Mouse (Mus musculus): ENCODE results near the gene Ppp2r5d. TPM values are rescaled to one million over a fixed set of nuclear protein-coding genes. Genes with fewer than 3 reads are reported as not detected.

Gene Ppp2r5d
- total RNA-seq, 1 experiment from 2014 or later, result 34.6 TPM

GRCm38 (mm10) chr17:46651292-46651691 lies 53.6 kb downstream of the Ppp2r5d start:
- ATAC-seq (replicated peaks; ENCODE audit: insufficient number of reproducible peaks, low FRiP score, low TSS enrichment, poor library complexity, severe bottlenecking), result no peak

DNA sequence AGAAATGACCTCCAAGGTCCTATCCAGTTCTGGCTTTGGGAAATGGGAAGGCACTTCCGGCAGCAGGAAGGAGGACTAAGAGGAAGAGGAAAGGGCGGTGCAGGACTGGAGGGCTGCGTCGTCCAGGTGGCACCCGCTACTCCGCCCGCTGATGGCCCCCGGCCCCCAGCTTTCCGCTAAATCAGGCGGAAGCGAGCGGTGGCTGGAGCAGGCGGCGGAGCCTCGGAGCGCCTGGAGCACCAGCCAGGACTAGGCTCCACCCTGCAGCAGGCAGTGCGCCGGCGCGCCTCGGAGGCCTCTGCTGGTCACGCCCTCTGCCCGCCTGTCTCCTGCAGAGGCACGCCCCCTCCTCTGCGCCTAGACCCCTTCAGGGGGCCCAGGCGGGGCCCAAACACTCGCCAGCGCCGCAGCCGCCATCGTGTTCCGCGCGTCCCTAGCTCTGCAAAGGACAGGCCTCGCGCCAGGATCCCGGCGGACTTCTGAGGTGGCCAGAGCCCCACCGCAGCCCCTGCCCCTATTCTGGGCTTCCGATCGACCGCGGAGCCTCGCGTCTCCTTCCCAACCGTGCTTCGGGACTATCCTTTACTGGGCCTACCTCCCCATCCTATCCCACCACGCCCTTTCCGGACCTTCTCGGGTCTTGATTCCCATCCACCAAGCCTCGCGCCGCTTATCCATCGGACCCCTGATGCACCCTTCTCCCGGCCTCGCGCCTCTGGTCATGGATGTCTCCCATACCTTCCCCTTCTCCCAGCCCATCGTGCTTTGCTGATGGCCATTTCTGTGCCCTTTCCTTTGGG lies 54.5 kb downstream of the Ppp2r5d start, which contains the start of gene Cul7:
Cul7 (plus strand) TSS at position 106 of the 800 bp plus-strand sequence.
- ATAC-seq (replicated peaks; ENCODE audit: insufficient number of reproducible peaks, low FRiP score, low TSS enrichment, poor library complexity, severe bottlenecking), result peak; percentile 31; the same call in 1 of the 2 replicates

GRCm38 (mm10) chr17:46649811-46650210 lies 55.1 kb downstream of the Ppp2r5d start:
- ATAC-seq (replicated peaks; ENCODE audit: insufficient number of reproducible peaks, low FRiP score, low TSS enrichment, poor library complexity, severe bottlenecking), result no peak

DNA sequence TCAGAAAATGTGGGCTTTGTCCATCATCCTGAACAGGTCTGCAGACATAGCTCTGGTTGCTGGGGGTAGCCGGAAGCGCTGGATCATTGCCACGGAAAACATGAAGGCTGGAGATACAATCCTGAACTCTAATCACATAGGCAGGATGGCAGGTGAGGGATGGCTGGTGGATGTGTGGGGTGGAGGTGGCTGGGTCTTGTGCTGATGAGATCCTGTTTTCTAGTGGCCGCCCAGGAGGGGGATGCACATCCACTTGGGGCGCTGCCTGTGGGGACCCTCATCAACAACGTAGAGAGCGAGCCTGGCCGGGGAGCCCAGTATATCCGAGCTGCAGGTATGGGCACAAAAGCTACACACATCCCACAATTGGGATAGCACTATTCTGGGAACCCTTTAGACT lies 56.5 kb downstream of the Ppp2r5d start:
- ATAC-seq (replicated peaks; ENCODE audit: insufficient number of reproducible peaks, low FRiP score, low TSS enrichment, poor library complexity, severe bottlenecking), result no peak

GRCm38 (mm10) chr17:46647279-46647678 lies 57.6 kb downstream of the Ppp2r5d start:
- ATAC-seq (replicated peaks; ENCODE audit: insufficient number of reproducible peaks, low FRiP score, low TSS enrichment, poor library complexity, severe bottlenecking), result no peak

- ATAC-seq (replicated peaks; ENCODE audit: insufficient number of reproducible peaks, low FRiP score, low TSS enrichment, poor library complexity, severe bottlenecking), result no peak
Observed at GRCm38 (mm10) chr17:46646322-46646662, 58.6 kb downstream of the Ppp2r5d start.

GRCm38 (mm10) chr17:46645561-46646321 lies 59.2 kb downstream of the Ppp2r5d start, which contains the start of the genes Klc4 and Mrpl2:
Gene Klc4 (minus strand): TSS chr17:46646022.
Gene Mrpl2 (plus strand): TSS chr17:46646229.
- peak; percentile 88 for ATAC-seq (replicated peaks; ENCODE audit: insufficient number of reproducible peaks, low FRiP score, low TSS enrichment, poor library complexity, severe bottlenecking)

DNA sequence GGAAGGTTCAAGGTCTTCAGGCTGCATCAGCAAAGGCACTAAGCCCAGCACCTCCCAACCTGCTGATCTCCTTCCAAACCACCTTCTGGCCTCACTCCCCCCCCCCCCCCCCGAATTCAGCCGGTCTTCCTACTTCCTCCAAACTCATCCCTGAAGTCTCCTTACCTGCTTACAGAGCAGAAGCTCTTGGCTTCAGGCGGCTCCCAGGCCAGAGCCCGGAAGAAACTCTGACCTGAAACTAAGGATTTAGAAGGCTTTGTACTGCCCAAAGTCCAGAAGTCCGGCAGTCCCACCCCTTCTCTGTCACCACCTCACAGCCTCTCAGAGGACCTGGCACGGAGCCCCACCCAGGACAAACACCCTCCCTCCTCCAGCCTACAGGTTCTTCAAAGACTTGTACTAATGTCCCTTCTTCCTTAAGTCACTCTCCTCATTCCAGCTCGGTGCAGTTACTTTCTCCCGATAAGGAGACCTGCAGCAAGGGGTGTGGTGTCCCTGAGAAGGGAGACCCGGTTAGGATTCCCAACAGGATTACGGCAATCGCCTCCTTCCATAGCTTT lies 59.9 kb downstream of the Ppp2r5d start:
- ATAC-seq (replicated peaks; ENCODE audit: insufficient number of reproducible peaks, low FRiP score, low TSS enrichment, poor library complexity, severe bottlenecking), result no peak

- ATAC-seq (replicated peaks; ENCODE audit: insufficient number of reproducible peaks, low FRiP score, low TSS enrichment, poor library complexity, severe bottlenecking), result no peak
Observed at GRCm38 (mm10) chr17:46644152-46644805, 60.6 kb downstream of the Ppp2r5d start.

- ATAC-seq (replicated peaks; ENCODE audit: insufficient number of reproducible peaks, low FRiP score, low TSS enrichment, poor library complexity, severe bottlenecking), result no peak
Observed at GRCm38 (mm10) chr17:46642060-46642459, 62.9 kb downstream of the Ppp2r5d start.

DNA sequence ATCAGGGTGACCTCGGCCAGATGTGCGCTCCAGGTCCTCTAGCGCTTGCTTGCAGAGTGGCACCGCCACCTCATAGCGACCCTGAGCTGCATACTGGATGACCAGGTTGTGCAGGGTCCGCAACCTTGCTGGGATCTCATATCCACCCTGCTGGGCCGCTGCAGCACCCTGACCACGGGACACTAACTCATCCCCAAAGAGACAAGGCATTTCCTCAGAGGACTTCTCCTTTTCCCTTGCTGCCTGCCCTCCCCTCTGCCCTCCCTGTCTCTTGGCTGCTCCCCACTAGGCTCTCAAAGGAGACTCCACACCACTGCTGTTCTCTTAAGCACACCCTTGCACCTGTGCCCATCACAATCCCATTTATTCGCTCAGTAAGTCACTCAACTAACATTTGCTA lies 65.0 kb downstream of the Ppp2r5d start:
- ATAC-seq (replicated peaks; ENCODE audit: insufficient number of reproducible peaks, low FRiP score, low TSS enrichment, poor library complexity, severe bottlenecking), result peak; percentile 20; the same call in 1 of the 2 replicates

DNA sequence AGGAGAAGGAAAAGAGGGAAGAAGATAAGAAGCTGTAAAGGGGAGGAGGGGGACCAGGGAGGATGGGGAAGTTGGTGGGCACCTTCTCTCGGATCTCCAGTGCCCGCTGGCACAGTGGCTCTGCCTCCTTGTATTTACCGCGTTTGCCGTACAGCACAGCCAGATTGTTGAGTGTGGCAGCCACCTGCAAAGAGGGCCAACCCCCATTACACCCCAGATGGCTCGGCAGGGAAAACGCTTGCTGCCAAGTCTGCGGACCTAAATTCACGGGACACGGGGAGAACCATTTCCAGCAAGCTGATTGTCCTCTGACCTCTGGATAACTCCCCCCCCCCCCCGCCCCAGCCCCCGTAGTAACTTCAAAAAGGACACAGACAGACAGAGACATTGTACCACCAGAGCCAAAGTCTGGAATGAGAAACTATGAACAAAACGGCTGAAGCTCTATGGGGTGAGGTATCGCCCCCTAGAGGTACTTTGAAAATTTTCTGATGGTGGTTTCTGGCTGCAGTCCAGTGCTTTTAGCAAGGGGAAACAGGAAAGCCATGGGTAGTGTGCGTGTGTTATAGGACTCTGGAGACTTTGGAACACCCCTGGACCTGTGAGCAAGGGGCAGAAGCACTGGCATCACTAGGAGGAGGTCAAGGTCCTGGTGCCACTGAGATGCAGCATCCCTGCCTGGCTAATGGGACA lies 67.9 kb downstream of the Ppp2r5d start:
- ATAC-seq (replicated peaks; ENCODE audit: insufficient number of reproducible peaks, low FRiP score, low TSS enrichment, poor library complexity, severe bottlenecking), result peak; percentile 57

Other genes starting within 250 kb of the Ppp2r5d start
- under 0.01 to 0.58 TPM (median 0.48 TPM) in 3 replicates for gene Ttbk1, start 217.4 kb downstream of the Ppp2r5d start, total RNA-seq (2017)
- gene Dnph1, start 208.4 kb downstream of the Ppp2r5d start, total RNA-seq (2017), result not detected in 3 replicates
- gene Cul9, start 158.7 kb downstream of the Ppp2r5d start, total RNA-seq (2017), result 4.4 to 7.6 TPM (median 4.9 TPM) in 3 replicates
- 24.8 to 46.0 TPM (median 36.6 TPM) in 3 replicates for gene Srf, start 148.9 kb downstream of the Ppp2r5d start, total RNA-seq (2017)
- gene Ptk7, start 75.6 kb downstream of the Ppp2r5d start, total RNA-seq (2017), result not detected in 3 replicates
- gene Klc4, start 59.1 kb downstream of the Ppp2r5d start, total RNA-seq (2017), result 15.6 to 18.9 TPM (median 18.5 TPM) in 3 replicates
- gene Mrpl2, start 58.9 kb downstream of the Ppp2r5d start, total RNA-seq (2017), result 26.1 to 33.3 TPM (median 28.5 TPM) in 3 replicates
- 2.0 to 3.2 TPM (median 3.2 TPM) in 3 replicates for gene Cul7, start 54.8 kb downstream of the Ppp2r5d start, total RNA-seq (2017)
- gene Rrp36, start 30.8 kb downstream of the Ppp2r5d start, total RNA-seq (2017), result 52.8 to 99.5 TPM (median 65.5 TPM) in 3 replicates
- 79.9 to 102 TPM (median 82.5 TPM) in 3 replicates for gene Mea1, start 26.3 kb downstream of the Ppp2r5d start, total RNA-seq (2017)
- 24.6 to 30.1 TPM (median 28.5 TPM) in 3 replicates for gene Klhdc3, start 24.2 kb downstream of the Ppp2r5d start, total RNA-seq (2017)
- gene Pex6, start 6.4 kb upstream of the Ppp2r5d start, total RNA-seq (2017), result 5.4 to 11.1 TPM (median 10.3 TPM) in 3 replicates
- gene Gnmt, start 24.1 kb upstream of the Ppp2r5d start, total RNA-seq (2017), result 2.2 to 3.4 TPM (median 3.1 TPM) in 3 replicates
- 88.2 to 109 TPM (median 106 TPM) in 3 replicates for gene Cnpy3, start 47.1 kb upstream of the Ppp2r5d start, total RNA-seq (2017)
- 0.38 TPM in 1 of 3 replicates, not detected in the others for gene Ptcra, start 58.6 kb upstream of the Ppp2r5d start, total RNA-seq (2017)
- 4.2 to 8.7 TPM (median 4.2 TPM) in 3 replicates for gene 2310039H08Rik, start 67.5 kb upstream of the Ppp2r5d start, total RNA-seq (2017)
- 87.5 to 121 TPM (median 88.0 TPM) in 3 replicates for gene Rpl7l1, start 77.6 kb upstream of the Ppp2r5d start, total RNA-seq (2017)
- gene Bicral, start 153.4 kb upstream of the Ppp2r5d start, total RNA-seq (2017), result 15.0 to 38.1 TPM (median 25.2 TPM) in 3 replicates
- gene Tbcc, start 185.6 kb upstream of the Ppp2r5d start, total RNA-seq (2017), result 6.9 to 17.1 TPM (median 7.5 TPM) in 3 replicates
- not detected in 3 replicates for gene Prph2, start 205.3 kb upstream of the Ppp2r5d start, total RNA-seq (2017)

All from monocyte, adult 5-6 weeks (primary cell).